Mouse (Mus musculus): ENCODE data around the gene Maml3. TPM values are rescaled to one million over a fixed set of nuclear protein-coding genes. Genes with fewer than 3 reads are reported as not detected.

The Maml3 gene
- total RNA-seq, 2 experiments from 2014 or later, result 10.3 to 10.9 TPM

GRCm38 (mm10) chr3:51888662-51889433 lies 216.0 kb downstream of the Maml3 start:
- no peak for TF ChIP-seq CTCF (IDR thresholded peaks at IDR 0.05)
- intact Hi-C loops (cut with DNase I), result loop anchor here (5.0 to 10.0 kb wide), 5 partner anchors 102 to 308 kb away; no protein-coding TSS in a partner anchor

GRCm38 (mm10) chr3:51888295-51888661 lies 216.6 kb downstream of the Maml3 start:
- Histone ChIP-seq H3K4me3 (no peak overlapping the region), H3K27ac (no peak overlapping the region)
- no peak for TF ChIP-seq CTCF (IDR thresholded peaks at IDR 0.05)
- intact Hi-C loops (cut with DNase I), result loop anchor here (5.0 to 10.0 kb wide), 5 partner anchors 101 to 309 kb away; no protein-coding TSS in a partner anchor
- DNase-seq (ENCODE audit: extremely low spot score in 1 of 2, low spot score in 2 of 2), result no peak

More at GRCm38 (mm10) chr3:51888662-51889433, 216.0 kb downstream of the Maml3 start:
- DNase-seq (ENCODE audit: extremely low spot score in 1 of 2, low spot score in 2 of 2), result no peak
- H3K4me3 ChIP-seq, result no peak overlapping the region
- H3K27ac ChIP-seq, result no peak overlapping the region; the same call in 1 of the 2 replicates

DNA sequence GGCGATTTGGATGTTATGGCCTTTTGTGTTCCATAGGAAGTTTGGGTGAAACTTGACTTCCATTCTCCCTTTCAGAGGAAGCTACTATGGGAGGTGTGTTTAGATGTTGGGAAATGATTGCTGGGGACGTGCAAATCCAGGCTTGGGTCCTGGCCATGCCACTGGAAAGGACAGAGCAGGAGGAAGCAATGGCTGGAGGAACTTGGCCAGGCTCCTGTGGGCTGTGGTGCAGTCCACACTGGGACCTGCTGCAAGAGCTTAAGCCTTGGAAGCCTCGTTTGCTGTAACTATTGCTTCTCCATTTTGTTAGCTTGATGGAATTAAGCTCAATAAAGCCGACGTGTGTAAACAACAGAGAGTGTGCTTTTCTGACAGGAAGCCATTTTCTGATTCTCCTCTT lies 219.0 kb downstream of the Maml3 start:
- intact Hi-C loops (cut with DNase I), result loop anchor here (5.0 to 10.0 kb wide), 5 partner anchors 99 to 311 kb away; no protein-coding TSS in a partner anchor
- TF ChIP-seq CTCF (IDR thresholded peaks at IDR 0.05), result no peak

GRCm38 (mm10) chr3:51885487-51885886 lies 219.4 kb downstream of the Maml3 start:
- intact Hi-C loops (cut with DNase I), result loop anchor here (5.0 to 10.0 kb wide), 5 partner anchors 98 to 312 kb away; no protein-coding TSS in a partner anchor
- Histone ChIP-seq H3K4me3 (no peak overlapping the region), H3K27ac (peak overlapping the region; percentile 76)
- DNase-seq (ENCODE audit: extremely low spot score in 1 of 2, low spot score in 2 of 2), result no peak
- TF ChIP-seq CTCF (IDR thresholded peaks at IDR 0.05), result no peak

More for the DNA sequence above, 219.0 kb downstream of the Maml3 start:
- Histone ChIP-seq H3K4me3 (no peak overlapping the region), H3K27ac (peak overlapping the region; percentile 68)
- DNase-seq (ENCODE audit: extremely low spot score in 1 of 2, low spot score in 2 of 2), result no peak

GRCm38 (mm10) chr3:51881981-51882380 lies 222.9 kb downstream of the Maml3 start:
- TF ChIP-seq CTCF (IDR thresholded peaks at IDR 0.05), result no peak
- no peak for DNase-seq (ENCODE audit: extremely low spot score in 1 of 2, low spot score in 2 of 2)
- intact Hi-C loops (cut with DNase I), result loop anchor here (10.0 kb wide), 1 partner anchor 177 kb away; no protein-coding TSS in a partner anchor
- Histone ChIP-seq H3K4me3 (no peak overlapping the region), H3K27ac (no peak overlapping the region)

GRCm38 (mm10) chr3:51881393-51881792 lies 223.5 kb downstream of the Maml3 start:
- intact Hi-C loops (cut with DNase I), result loop anchor here (10.0 kb wide), 1 partner anchor 177 kb away; no protein-coding TSS in a partner anchor
- Histone ChIP-seq H3K27ac (no peak overlapping the region), H3K4me3 (no peak overlapping the region)
- TF ChIP-seq CTCF (IDR thresholded peaks at IDR 0.05), result no peak
- DNase-seq (ENCODE audit: extremely low spot score in 1 of 2, low spot score in 2 of 2), result no peak

- Histone ChIP-seq H3K27ac (peak overlapping the region; percentile 1; the same call in 1 of the 2 replicates), H3K4me3 (no peak overlapping the region)
- DNase-seq (ENCODE audit: extremely low spot score in 1 of 2, low spot score in 2 of 2), result no peak
- intact Hi-C loops (cut with DNase I), result loop anchor here (10.0 kb wide), 1 partner anchor 176 kb away; no protein-coding TSS in a partner anchor
- TF ChIP-seq CTCF (IDR thresholded peaks at IDR 0.05), result no peak
Measured at GRCm38 (mm10) chr3:51880506-51881036, 224.3 kb downstream of the Maml3 start.

GRCm38 (mm10) chr3:51879211-51879610 lies 225.7 kb downstream of the Maml3 start:
- no peak for DNase-seq (ENCODE audit: extremely low spot score in 1 of 2, low spot score in 2 of 2)
- intact Hi-C loops (cut with DNase I), result no loop called here
- H3K4me3 ChIP-seq, result no peak overlapping the region
- no peak overlapping the region for H3K27ac ChIP-seq
- TF ChIP-seq CTCF (IDR thresholded peaks at IDR 0.05), result no peak

DNA sequence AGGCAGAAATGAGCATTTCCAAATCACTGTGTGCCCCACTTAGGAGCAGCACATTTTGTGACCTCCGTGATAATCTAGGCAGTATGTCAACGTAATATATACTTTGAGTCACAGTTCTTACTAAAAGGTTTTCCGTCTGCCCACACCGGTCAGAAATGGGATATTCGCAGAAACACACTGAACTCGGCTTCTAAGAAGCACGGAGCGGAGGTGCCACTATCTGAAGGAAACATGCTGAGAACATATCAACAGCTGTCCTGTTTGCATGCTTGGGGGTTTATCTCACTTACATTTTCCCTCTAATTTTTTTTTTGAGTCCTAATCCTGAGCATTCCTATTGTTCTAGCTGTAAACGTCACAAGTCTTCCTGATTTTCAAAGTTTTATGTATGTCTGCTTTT lies 226.3 kb downstream of the Maml3 start:
- TF ChIP-seq CTCF (IDR thresholded peaks at IDR 0.05), result no peak
- H3K4me3 ChIP-seq, result no peak overlapping the region
- intact Hi-C loops (cut with DNase I), result no loop called here
- no peak overlapping the region for H3K27ac ChIP-seq
- no peak for DNase-seq (ENCODE audit: extremely low spot score in 1 of 2, low spot score in 2 of 2)

DNA sequence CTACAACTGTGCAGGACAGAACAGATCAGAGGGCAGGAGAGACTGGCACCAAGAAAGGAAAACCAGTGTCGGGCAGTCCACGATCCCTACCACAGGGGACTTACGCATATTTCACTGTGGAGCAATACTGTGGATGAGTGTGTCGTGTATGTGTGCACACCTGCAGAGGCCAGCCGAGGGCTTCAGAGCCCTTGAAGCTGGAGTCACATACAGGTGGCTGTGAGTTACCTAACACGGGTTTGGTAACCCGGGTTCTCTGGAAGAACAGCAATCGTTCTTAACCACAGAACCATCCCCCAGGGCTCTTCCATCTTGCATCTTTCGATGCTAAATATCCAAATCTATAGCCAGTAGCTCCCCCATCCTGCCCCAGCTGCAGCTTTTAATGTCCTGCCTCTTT lies 228.1 kb downstream of the Maml3 start:
- H3K27ac ChIP-seq, result no peak overlapping the region
- no peak for TF ChIP-seq CTCF (IDR thresholded peaks at IDR 0.05)
- intact Hi-C loops (cut with DNase I), result no loop called here
- DNase-seq (ENCODE audit: extremely low spot score in 1 of 2, low spot score in 2 of 2), result no peak
- no peak overlapping the region for H3K4me3 ChIP-seq

- DNase-seq (ENCODE audit: extremely low spot score in 1 of 2, low spot score in 2 of 2), result no peak
- intact Hi-C loops (cut with DNase I), result no loop called here
- TF ChIP-seq CTCF (IDR thresholded peaks at IDR 0.05), result no peak
Measured at GRCm38 (mm10) chr3:51875629-51876028, 229.2 kb downstream of the Maml3 start.

GRCm38 (mm10) chr3:51874252-51874651 lies 230.6 kb downstream of the Maml3 start:
- Histone ChIP-seq H3K27ac (no peak overlapping the region), H3K4me3 (no peak overlapping the region)
- TF ChIP-seq CTCF (IDR thresholded peaks at IDR 0.05), result no peak
- DNase-seq (ENCODE audit: extremely low spot score in 1 of 2, low spot score in 2 of 2), result no peak
- intact Hi-C loops (cut with DNase I), result no loop called here

More at GRCm38 (mm10) chr3:51875629-51876028, 229.2 kb downstream of the Maml3 start:
- Histone ChIP-seq H3K4me3 (no peak overlapping the region), H3K27ac (no peak overlapping the region)
